ENCODE assay signal across 8 mouse cellular contexts in genomic region chr3:122419610-122420409, GRCm38 (mm10).
DNase-seq lines count a peak whose midpoint lies in the region; ATAC-seq and TF ChIP-seq lines count a peak whose summit lies in the region.

No protein-coding gene starts in this region.

- peak; percentile 69 for DNase-seq in CH12.LX (ENCODE audit: extremely low read depth)
- DNase-seq in heart, postnatal 14 days, result peak; percentile 83 to 84
- peak; percentile 81 to 89 for DNase-seq in kidney, postnatal 4 days
- peak; percentile 18 for DNase-seq in thymus, adult 2 months

- peak; percentile 76 for TF ChIP-seq POLR2A in CH12.LX (IDR thresholded peaks at IDR 0.05; ENCODE audit: low read depth, low read length)
- peak; percentile 24; the same call in 1 of the 2 replicates for TF ChIP-seq POLR2A in olfactory bulb, adult 2 months (IDR thresholded peaks at IDR 0.05; ENCODE audit: insufficient read depth, low read depth, low read length)
- 0 out of 2 replicates have a peak, but pooled peaks have one; percentile 21 for TF ChIP-seq POLR2A in thymus, adult 2 months (IDR thresholded peaks at IDR 0.05; ENCODE audit: control insufficient read depth, extremely low read depth, insufficient read depth, low read length, poor library complexity)

- no peak for TF ChIP-seq EP300 in CH12.LX (IDR thresholded peaks at IDR 0.05; ENCODE audit: low read length)

- TF ChIP-seq CTCF in CH12.LX (conservative IDR thresholded peaks at IDR 0.05 in 1 of 2, IDR thresholded peaks at IDR 0.05 in 1 of 2; ENCODE audit: low read depth in 2 of 2, low read length in 2 of 2), result no peak
- TF ChIP-seq CTCF in olfactory bulb, adult 2 months (IDR thresholded peaks at IDR 0.05; ENCODE audit: insufficient read depth, low read depth, low read length), result no peak
- no peak for TF ChIP-seq CTCF in thymus, adult 2 months (IDR thresholded peaks at IDR 0.05; ENCODE audit: borderline replicate concordance, control insufficient read depth, extremely low read depth, insufficient read depth, low read length, poor library complexity)

- under 1% methylated on average over 63 of the region's 63 CpGs for WGBS in forebrain, embryonic 12.5 days
- WGBS in lung, embryonic 16.5 days, result under 1% methylated on average over 62 of the region's 63 CpGs
- under 1% methylated on average over 63 of the region's 63 CpGs for WGBS in olfactory bulb, adult 2 months
- under 1% methylated on average over 63 of the region's 63 CpGs for WGBS in thymus, adult 2 months

- H3K4me3 ChIP-seq in CH12.LX (replicated peaks in 1 of 3; ENCODE audit: low read depth in 2 of 3, low read length in 2 of 3, poor library complexity in 1 of 3), result peak overlapping the region; percentile 87 to 94 (median 89)
- peak overlapping the region; percentile 84 for H3K4me3 ChIP-seq in brown adipose tissue, adult 24 weeks (ENCODE audit: insufficient read depth, low read depth, low read length)
- H3K4me3 ChIP-seq in forebrain, embryonic 12.5 days (replicated peaks), result peak overlapping the region; percentile 64
- peak overlapping the region; percentile 78 for H3K4me3 ChIP-seq in lung, embryonic 16.5 days (ENCODE audit: low read length)
- H3K4me3 ChIP-seq in olfactory bulb, adult 2 months (ENCODE audit: insufficient read depth, low read depth, low read length), result peak overlapping the region; percentile 53
- H3K4me3 ChIP-seq in thymus, adult 2 months (ENCODE audit: control insufficient read depth, insufficient read depth, low read length), result peak overlapping the region; percentile 47

- no peak overlapping the region; the same call in 1 of the 2 replicates for H3K4me2 ChIP-seq in CH12.LX (ENCODE audit: insufficient read depth, low read depth, poor library complexity, severe bottlenecking)
- peak overlapping the region; percentile 86 for H3K4me2 ChIP-seq in forebrain, embryonic 12.5 days
- H3K4me2 ChIP-seq in lung, embryonic 16.5 days (ENCODE audit: low read depth, low read length), result peak overlapping the region; percentile 83

- dilution Hi-C loops in CH12.LX (cut with MboI; ENCODE audit: extremely low pct_ligation_motif_present, extremely low pct_unique_long_range_greater_than_20kb, low sequenced_read_pairs), result no loop called here

- peaks cover 53% of the 10 kb centered on the region for H3K79me2 ChIP-seq in CH12.LX (replicated peaks; ENCODE audit: control insufficient read depth, extremely low read depth, insufficient read depth, poor library complexity, severe bottlenecking)

- no peaks in the 10 kb centered on the region for H3K27me3 ChIP-seq in CH12.LX (replicated peaks)
- peaks cover 14% of the 10 kb centered on the region; the same call in 1 of the 2 replicates for H3K27me3 ChIP-seq in forebrain, embryonic 12.5 days
- H3K27me3 ChIP-seq in lung, embryonic 16.5 days (ENCODE audit: control insufficient read depth, insufficient read depth, low read depth, low read length), result no peaks in the 10 kb centered on the region
- H3K27me3 ChIP-seq in thymus, adult 2 months (ENCODE audit: control insufficient read depth, insufficient read depth, low read length), result peaks cover 6% of the 10 kb centered on the region; the same call in 1 of the 2 replicates

- H3K27ac ChIP-seq in CH12.LX (ENCODE audit: insufficient read depth, low read depth), result peak overlapping the region; percentile 73
- H3K27ac ChIP-seq in brown adipose tissue, adult 24 weeks (replicated peaks; ENCODE audit: low read depth, low read length), result peak overlapping the region; percentile 79
- H3K27ac ChIP-seq in forebrain, embryonic 12.5 days, result peak overlapping the region; percentile 84
- peak overlapping the region; percentile 89 for H3K27ac ChIP-seq in lung, embryonic 16.5 days (ENCODE audit: low read length)
- H3K27ac ChIP-seq in olfactory bulb, adult 2 months (ENCODE audit: insufficient read depth, low read depth, low read length), result no peak overlapping the region
- no peak overlapping the region for H3K27ac ChIP-seq in thymus, adult 2 months (ENCODE audit: control insufficient read depth, insufficient read depth, low read length)

- peak; percentile 89 for ATAC-seq in forebrain, embryonic 12.5 days (ENCODE audit: low FRiP score)
- peak; percentile 89 for ATAC-seq in lung, embryonic 16.5 days (ENCODE audit: low read depth)

- H3K9ac ChIP-seq in CH12.LX (ENCODE audit: insufficient read depth, low read depth), result peak overlapping the region; percentile 75
- H3K9ac ChIP-seq in forebrain, embryonic 12.5 days, result peak overlapping the region; percentile 83
- H3K9ac ChIP-seq in lung, embryonic 16.5 days (ENCODE audit: low read length), result peak overlapping the region; percentile 91

- TF ChIP-seq RAD21 in CH12.LX (IDR thresholded peaks at IDR 0.05; ENCODE audit: low read depth, low read length), result no peak; the same call in 1 of the 2 replicates

- intact Hi-C loops in heart, postnatal 14 days (cut with DNase I), result loop anchor here (5.0 to 10.0 kb wide), 2 partner anchors 47 to 105 kb away; no protein-coding TSS in a partner anchor

- no peaks in the 10 kb centered on the region for H3K9me3 ChIP-seq in CH12.LX (replicated peaks; ENCODE audit: low read length)
- no peaks in the 10 kb centered on the region for H3K9me3 ChIP-seq in forebrain, embryonic 12.5 days
- no peaks in the 10 kb centered on the region for H3K9me3 ChIP-seq in lung, embryonic 16.5 days (ENCODE audit: control insufficient read depth, low read length)

- H3K4me1 ChIP-seq in CH12.LX (ENCODE audit: control insufficient read depth in 1 of 2, insufficient read depth in 2 of 2), result peaks cover 11 to 44% of the 10 kb centered on the region in 2 experiments
- H3K4me1 ChIP-seq in brown adipose tissue, adult 24 weeks (ENCODE audit: control insufficient read depth, insufficient read depth, insufficient read length, low read length), result peaks cover 10% of the 10 kb centered on the region; the same call in 1 of the 2 replicates
- peaks cover 28% of the 10 kb centered on the region for H3K4me1 ChIP-seq in forebrain, embryonic 12.5 days
- peaks cover 18% of the 10 kb centered on the region for H3K4me1 ChIP-seq in lung, embryonic 16.5 days (replicated peaks; ENCODE audit: control insufficient read depth, insufficient read depth, low read length)
- peaks cover 14% of the 10 kb centered on the region for H3K4me1 ChIP-seq in olfactory bulb, adult 2 months (ENCODE audit: control insufficient read depth, insufficient read depth, low read length)
- H3K4me1 ChIP-seq in thymus, adult 2 months (replicated peaks; ENCODE audit: control insufficient read depth, insufficient read depth, low read length), result peaks cover 5% of the 10 kb centered on the region; the same call in 1 of the 2 replicates

- peaks cover 3 to 19% of the 10 kb centered on the region in 2 experiments for H3K36me3 ChIP-seq in CH12.LX (replicated peaks in 1 of 2; ENCODE audit: control insufficient read depth in 1 of 2, insufficient read depth in 1 of 2, low read length in 1 of 2)
- no peaks in the 10 kb centered on the region for H3K36me3 ChIP-seq in forebrain, embryonic 12.5 days (replicated peaks)
- H3K36me3 ChIP-seq in lung, embryonic 16.5 days (ENCODE audit: control insufficient read depth, insufficient read depth, low read length), result no peaks in the 10 kb centered on the region
- H3K36me3 ChIP-seq in thymus, adult 2 months (ENCODE audit: control insufficient read depth, insufficient read depth, low read length), result no peaks in the 10 kb centered on the region

- in situ Hi-C loops in CH12.LX (cut with MboI; ENCODE audit: low pct_ligation_motif_present, low pct_unique_long_range_greater_than_20kb, low sequenced_read_pairs), result loop anchor here (5.0 kb wide), 1 partner anchor 37 kb away; no protein-coding TSS in a partner anchor

TF ChIP-seq in CH12.LX, 34 proteins besides CTCF, POLR2A, EP300 and RAD21 (continues in another document):
- TF ChIP-seq CHD2 (IDR thresholded peaks at IDR 0.05; ENCODE audit: low read length) (no peak), IRF4 (IDR thresholded peaks at IDR 0.05; ENCODE audit: low read depth, low read length) (peak; percentile 29; the same call in 1 of the 2 replicates), USF1 (IDR thresholded peaks at IDR 0.05; ENCODE audit: low read depth, low read length) (no peak), BHLHE40 (IDR thresholded peaks at IDR 0.05; ENCODE audit: low read depth, low read length) (no peak), ELF1 (IDR thresholded peaks at IDR 0.05; ENCODE audit: low read depth, low read length) (peak; percentile 34), TCF12 (IDR thresholded peaks at IDR 0.05; ENCODE audit: low read depth, low read length) (peak; percentile 86), MAZ (IDR thresholded peaks at IDR 0.05; ENCODE audit: low read depth, low read length) (no peak), SMC3 (IDR thresholded peaks at IDR 0.05; ENCODE audit: low read depth, low read length) (no peak), JUND (conservative IDR thresholded peaks at IDR 0.05; ENCODE audit: low read depth, low read length) (no peak), TBP (conservative IDR thresholded peaks at IDR 0.05; ENCODE audit: low read depth, low read length) (peak; percentile 34; the same call in 1 of the 2 replicates), SIN3A (IDR thresholded peaks at IDR 0.05; ENCODE audit: low read length) (peak; percentile 80), ZMIZ1 (IDR thresholded peaks at IDR 0.05; ENCODE audit: low read depth, low read length) (peak; percentile 55; the same call in 1 of the 2 replicates), MAFK (IDR thresholded peaks at IDR 0.05; ENCODE audit: insufficient replicate concordance, low read length) (no peak), POLR2AphosphoS2 (IDR thresholded peaks at IDR 0.05; ENCODE audit: low read depth, low read length) (no peak), MYC (IDR thresholded peaks at IDR 0.05; ENCODE audit: low read depth, low read length) (no peak; the same call in 1 of the 2 replicates), ZC3H11A (IDR thresholded peaks at IDR 0.05; ENCODE audit: low read depth, low read length) (no peak), KAT2A (IDR thresholded peaks at IDR 0.05; ENCODE audit: insufficient replicate concordance, low read length) (0 out of 2 replicates have a peak, but pooled peaks have one; percentile 16), MEF2A (IDR thresholded peaks at IDR 0.05; ENCODE audit: borderline replicate concordance, low read depth, low read length) (0 out of 2 replicates have a peak, but pooled peaks have one; percentile 16), ZNF384 (IDR thresholded peaks at IDR 0.05; ENCODE audit: low read depth, low read length) (no peak), ETS1 (conservative IDR thresholded peaks at IDR 0.05; ENCODE audit: low read depth, low read length) (0 out of 2 replicates have a peak, but pooled peaks have one; percentile 26), GABPA (IDR thresholded peaks at IDR 0.05; ENCODE audit: insufficient replicate concordance, low read depth, low read length) (no peak), NRF1 (IDR thresholded peaks at IDR 0.05; ENCODE audit: low read depth, low read length) (0 out of 2 replicates have a peak, but pooled peaks have one; percentile 13), UBTF (IDR thresholded peaks at IDR 0.05; ENCODE audit: low read depth, low read length) (peak; percentile 95), MXI1 (IDR thresholded peaks at IDR 0.05; ENCODE audit: low read depth, low read length) (peak; percentile 26; the same call in 1 of the 2 replicates)

Comparison
In these comparisons a context has a peak if more than half of its experiments do, and no peak if none do; other contexts are left out.
1. DNase-seq: peak in every context shown above with its lines; median percentile 85 in kidney, postnatal 4 days; 84 in heart, postnatal 14 days; 69 in CH12.LX; 18 in thymus, adult 2 months.
2. H3K27ac ChIP-seq: peak in CH12.LX (single experiment), brown adipose tissue, adult 24 weeks (single experiment), forebrain, embryonic 12.5 days (single experiment) and lung, embryonic 16.5 days (single experiment); none in olfactory bulb, adult 2 months (single experiment) and thymus, adult 2 months (single experiment).
3. POLR2A ChIP-seq: peak in every context shown above with its lines; median percentile 76 in CH12.LX; 24 in olfactory bulb, adult 2 months; 21 in thymus, adult 2 months.
4. Peak in every context shown above with its lines, with median percentiles within 50 percentile points of each other: H3K4me3 ChIP-seq and H3K9ac ChIP-seq.